ENCODE assay signal across 9 mouse cellular contexts in genomic region chr13:81385597-81386362, GRCm38 (mm10).
A peak's percentile ranks its signal among the peaks of the same experiment; 100 is the strongest.
DNase-seq lines count a peak whose midpoint lies in the region; ATAC-seq and TF ChIP-seq lines count a peak whose summit lies in the region.
"Had no signal": no experiment of that assay in that cellular context is flagged by ENCODE, and none has a peak within 500 bp of the region (broad histone marks: within the 10 kb centered on the region; RNA-seq: fewer than 3 reads in every experiment).

No protein-coding gene starts in this region.

- no peak overlapping the region for H3K27ac ChIP-seq in MEL (ENCODE audit: control insufficient read depth, low read depth, low read length)
- no peak overlapping the region for H3K27ac ChIP-seq in limb, embryonic 14.5 days (replicated peaks; ENCODE audit: low read depth, low read length)
- H3K27ac ChIP-seq: neural tube, embryonic 12.5 days had no signal

- H3K4me2 ChIP-seq in limb, embryonic 14.5 days (replicated peaks; ENCODE audit: low read depth, low read length, severe bottlenecking), result no peak overlapping the region
- H3K4me2 ChIP-seq: neural tube, embryonic 12.5 days had no signal

- no peaks in the 10 kb centered on the region for H3K79me2 ChIP-seq in MEL (ENCODE audit: control insufficient read depth, insufficient read depth, low read length, poor library complexity)

- no peak for TF ChIP-seq EP300 in MEL (IDR thresholded peaks at IDR 0.05; ENCODE audit: low read depth in 1 of 2, low read length in 2 of 2)

- peak; percentile 15 to 59 for DNase-seq in cerebellum, postnatal 25 days
- no peak for DNase-seq in cerebellum, postnatal 4 days (ENCODE audit: low spot score in 2 of 2)
- peak; percentile 49 for DNase-seq in MEL (ENCODE audit: low read depth, low spot score)
- peak; percentile 14 for DNase-seq in kidney, adult 11 months
- DNase-seq in limb, embryonic 14.5 days (ENCODE audit: low spot score), result peak; percentile 54
- no peak for DNase-seq in thymus, postnatal 4 days
- DNase-seq in heart, postnatal 25 days (ENCODE audit: low spot score), result no peak

- 59% methylated on average over 4 of the region's 4 CpGs for WGBS in limb, embryonic 14.5 days

- H3K4me1 ChIP-seq in MEL (ENCODE audit: control insufficient read depth in 1 of 2, insufficient read depth in 2 of 2, low read length in 2 of 2), result no peaks in the 10 kb centered on the region; a peak in 1 of 4 replicates
- no peaks in the 10 kb centered on the region for H3K4me1 ChIP-seq in limb, embryonic 14.5 days (ENCODE audit: control insufficient read depth, insufficient read depth, low read length)
- H3K4me1 ChIP-seq: neural tube, embryonic 12.5 days had no signal

- no peak for ATAC-seq in limb, embryonic 14.5 days (ENCODE audit: low FRiP score, low read depth)
- ATAC-seq in erythroblast, adult 5-6 weeks (replicated peaks; ENCODE audit: low FRiP score, poor library complexity, severe bottlenecking), result no peak

- H3K4me3 ChIP-seq in MEL (ENCODE audit: control insufficient read depth in 1 of 2, insufficient read depth in 1 of 2, low read depth in 2 of 2, low read length in 2 of 2), result no peak overlapping the region
- H3K4me3 ChIP-seq in limb, embryonic 14.5 days (replicated peaks; ENCODE audit: low read length), result no peak overlapping the region
- H3K4me3 ChIP-seq: neural tube, embryonic 12.5 days had no signal

- H3K36me3 ChIP-seq in MEL (ENCODE audit: control insufficient read depth in 1 of 2, insufficient read depth in 2 of 2, low read length in 2 of 2), result no peaks in the 10 kb centered on the region
- H3K36me3 ChIP-seq in limb, embryonic 14.5 days (ENCODE audit: control insufficient read depth, insufficient read depth, low read length), result no peaks in the 10 kb centered on the region
- H3K36me3 ChIP-seq: neural tube, embryonic 12.5 days had no signal

- TF ChIP-seq RAD21 in MEL (IDR thresholded peaks at IDR 0.05; ENCODE audit: low read depth, low read length), result no peak

- intact Hi-C loops in heart, postnatal 25 days (cut with DNase I), result no loop called here

- no peak for TF ChIP-seq POLR2A in MEL (IDR thresholded peaks at IDR 0.05; ENCODE audit: control insufficient read depth in 1 of 2, insufficient read depth in 1 of 2, low read depth in 1 of 2, low read length in 2 of 2, poor library complexity in 1 of 2)
- TF ChIP-seq POLR2A in limb, embryonic 14.5 days (IDR thresholded peaks at IDR 0.05; ENCODE audit: borderline replicate concordance, extremely low read depth, insufficient read depth, insufficient read length), result no peak

- no peaks in the 10 kb centered on the region for H3K9me3 ChIP-seq in MEL (replicated peaks; ENCODE audit: insufficient read depth, low read length)
- no peaks in the 10 kb centered on the region for H3K9me3 ChIP-seq in limb, embryonic 14.5 days (ENCODE audit: control insufficient read depth, low read length)
- H3K9me3 ChIP-seq: neural tube, embryonic 12.5 days had no signal

- H3K9ac ChIP-seq in MEL (ENCODE audit: control insufficient read depth, low read depth, low read length, poor library complexity, severe bottlenecking), result no peak overlapping the region
- H3K9ac ChIP-seq in limb, embryonic 14.5 days (ENCODE audit: low read depth, low read length, severe bottlenecking), result no peak overlapping the region
- H3K9ac ChIP-seq: neural tube, embryonic 12.5 days had no signal

- TF ChIP-seq CTCF in MEL (IDR thresholded peaks at IDR 0.05 in 2 of 3, conservative IDR thresholded peaks at IDR 0.05 in 1 of 3; ENCODE audit: control insufficient read depth in 1 of 3, insufficient read depth in 1 of 3, low read depth in 2 of 3, low read length in 3 of 3, poor library complexity in 1 of 3, severe bottlenecking in 1 of 3), result no peak

- H3K27me3 ChIP-seq in MEL (ENCODE audit: control insufficient read depth in 1 of 2, insufficient read depth in 2 of 2, low read length in 2 of 2), result no peaks in the 10 kb centered on the region
- H3K27me3 ChIP-seq in limb, embryonic 14.5 days (ENCODE audit: control insufficient read depth, insufficient read depth, low read length), result no peaks in the 10 kb centered on the region
- H3K27me3 ChIP-seq: neural tube, embryonic 12.5 days had no signal

TF ChIP-seq in MEL, 35 proteins besides CTCF, POLR2A, EP300 and RAD21:
- TF ChIP-seq SIN3A (IDR thresholded peaks at IDR 0.05; ENCODE audit: low read length) (no peak), ETS1 (IDR thresholded peaks at IDR 0.05; ENCODE audit: low read depth, low read length) (no peak), CHD2 (IDR thresholded peaks at IDR 0.05; ENCODE audit: low read length) (no peak), GABPA (IDR thresholded peaks at IDR 0.05; ENCODE audit: low read depth, low read length) (no peak), E2F4 (IDR thresholded peaks at IDR 0.05; ENCODE audit: borderline replicate concordance, low read depth, low read length) (no peak)

Comparison
In these comparisons a context has a peak if more than half of its experiments do, and no peak if none do; other contexts are left out.
1. DNase-seq: peak in cerebellum, postnatal 25 days (2 of 2), MEL (single experiment), kidney, adult 11 months (single experiment) and limb, embryonic 14.5 days (single experiment); none in cerebellum, postnatal 4 days (0 of 2), thymus, postnatal 4 days (single experiment) and heart, postnatal 25 days (single experiment).